18 mouse cellular contexts compared by ENCODE assay signal in genomic region chr16:78950359-78950758, GRCm38 (mm10). TPM values are rescaled to one million over a fixed set of nuclear protein-coding genes. Genes with fewer than 3 reads are reported as not detected.
DNase-seq lines count a peak whose midpoint lies in the region; ATAC-seq and TF ChIP-seq lines count a peak whose summit lies in the region.
"Had no signal": no experiment of that assay in that cellular context is flagged by ENCODE, and none has a peak within 500 bp of the region (broad histone marks: within the 10 kb centered on the region; RNA-seq: fewer than 3 reads in every experiment).

No protein-coding gene starts in this region.

- TF ChIP-seq EP300 in heart, adult 2 months (IDR thresholded peaks at IDR 0.05; ENCODE audit: insufficient read depth, low read depth, low read length), result no peak
- no peak for TF ChIP-seq EP300 in liver, postnatal 0 days (IDR thresholded peaks at IDR 0.05; ENCODE audit: low read depth)

- TF ChIP-seq CTCF in heart, adult 2 months (IDR thresholded peaks at IDR 0.05), result peak; percentile 53
- 0 out of 2 replicates have a peak, but pooled peaks have one; percentile 9 for TF ChIP-seq CTCF in liver, postnatal 0 days (IDR thresholded peaks at IDR 0.05; ENCODE audit: low read depth)
- TF ChIP-seq CTCF in cortical plate, adult 2 months (IDR thresholded peaks at IDR 0.05; ENCODE audit: extremely low read depth, insufficient read depth, low read length), result 0 out of 2 replicates have a peak, but pooled peaks have one; percentile 2

- H3K79me2 ChIP-seq in heart, adult 2 months (replicated peaks; ENCODE audit: control insufficient read depth, insufficient read depth, low read length), result no peaks in the 10 kb centered on the region

- H3K4me1 ChIP-seq in heart, adult 2 months (ENCODE audit: control insufficient read depth, insufficient read depth, low read length), result no peaks in the 10 kb centered on the region
- H3K4me1 ChIP-seq in heart, embryonic 12.5 days (replicated peaks), result no peaks in the 10 kb centered on the region
- H3K4me1 ChIP-seq in liver, postnatal 0 days (ENCODE audit: insufficient read depth), result no peaks in the 10 kb centered on the region
- H3K4me1 ChIP-seq in liver, embryonic 12.5 days, result no peaks in the 10 kb centered on the region
- no peaks in the 10 kb centered on the region for H3K4me1 ChIP-seq in cortical plate, adult 2 months (ENCODE audit: control insufficient read depth, insufficient read depth, low read length)
- no peaks in the 10 kb centered on the region for H3K4me1 ChIP-seq in limb, embryonic 10.5 days
- H3K4me1 ChIP-seq: heart, embryonic 10.5 days; hindbrain, embryonic 10.5 days; midbrain, embryonic 10.5 days had no signal

- TF ChIP-seq POLR2A in heart, adult 2 months (IDR thresholded peaks at IDR 0.05; ENCODE audit: insufficient read depth, low read depth, low read length), result no peak
- no peak for TF ChIP-seq POLR2A in cortical plate, adult 2 months (IDR thresholded peaks at IDR 0.05; ENCODE audit: extremely low read depth, insufficient read depth, low read length)

- no peak overlapping the region for H3K9ac ChIP-seq in heart, adult 2 months (ENCODE audit: low read depth, low read length)
- H3K9ac ChIP-seq in heart, embryonic 12.5 days, result no peak overlapping the region
- H3K9ac ChIP-seq in liver, postnatal 0 days (replicated peaks), result no peak overlapping the region
- no peak overlapping the region for H3K9ac ChIP-seq in liver, embryonic 12.5 days

- H3K27ac ChIP-seq in heart, adult 2 months, result no peak overlapping the region
- no peak overlapping the region for H3K27ac ChIP-seq in heart, embryonic 12.5 days (ENCODE audit: poor library complexity, severe bottlenecking)
- no peak overlapping the region for H3K27ac ChIP-seq in liver, postnatal 0 days (ENCODE audit: low read depth)
- no peak overlapping the region for H3K27ac ChIP-seq in liver, embryonic 12.5 days
- H3K27ac ChIP-seq in cortical plate, adult 2 months (ENCODE audit: insufficient read depth, low read length), result no peak overlapping the region
- H3K27ac ChIP-seq in limb, embryonic 10.5 days, result no peak overlapping the region
- H3K27ac ChIP-seq: heart, embryonic 10.5 days; hindbrain, embryonic 10.5 days; midbrain, embryonic 10.5 days had no signal

- DNase-seq in heart, adult 2 months, result no peak
- no peak for DNase-seq in liver, postnatal 0 days
- DNase-seq in Muller cell, postnatal 12 days (ENCODE audit: inconsistent ontology term), result peak; percentile 19
- DNase-seq in limb, embryonic 10.5 days (ENCODE audit: low spot score), result no peak
- DNase-seq: adrenal gland, postnatal 14 days; cerebellum, postnatal 25 days; gastrocnemius, postnatal 10 days; kidney, adult 18-20 months; lung, postnatal 14 days; thymus, postnatal 36 days had no signal

- H3K4me2 ChIP-seq in heart, embryonic 12.5 days, result no peak overlapping the region
- no peak overlapping the region for H3K4me2 ChIP-seq in liver, postnatal 0 days (ENCODE audit: low read depth, low read length)
- no peak overlapping the region for H3K4me2 ChIP-seq in liver, embryonic 12.5 days

- H3K9me3 ChIP-seq in heart, embryonic 12.5 days (replicated peaks), result no peaks in the 10 kb centered on the region
- no peaks in the 10 kb centered on the region for H3K9me3 ChIP-seq in liver, postnatal 0 days (ENCODE audit: low read length)
- no peaks in the 10 kb centered on the region for H3K9me3 ChIP-seq in liver, embryonic 12.5 days (replicated peaks)
- H3K9me3 ChIP-seq in limb, embryonic 10.5 days (replicated peaks), result no peaks in the 10 kb centered on the region
- H3K9me3 ChIP-seq: heart, embryonic 10.5 days; hindbrain, embryonic 10.5 days; midbrain, embryonic 10.5 days had no signal

- WGBS in heart, adult 2 months, result 61% methylated on average over 4 of the region's 4 CpGs
- WGBS in heart, embryonic 12.5 days, result 74% methylated on average over 4 of the region's 4 CpGs
- 77% methylated on average over 4 of the region's 4 CpGs for WGBS in liver, postnatal 0 days (ENCODE audit: insufficient replicate concordance)
- 64% methylated on average over 4 of the region's 4 CpGs for WGBS in liver, embryonic 12.5 days (ENCODE audit: insufficient replicate concordance)
- 87% methylated on average over 4 of the region's 4 CpGs for WGBS in limb, embryonic 10.5 days

- intact Hi-C loops in heart, adult 2 months (cut with DNase I), result loop anchor here (5.0 kb wide), 1 partner anchor 313 kb away; no protein-coding TSS in a partner anchor

- no peaks in the 10 kb centered on the region for H3K36me3 ChIP-seq in heart, adult 2 months (ENCODE audit: control insufficient read depth, insufficient read depth, low read length)
- H3K36me3 ChIP-seq in heart, embryonic 12.5 days, result no peaks in the 10 kb centered on the region
- no peaks in the 10 kb centered on the region for H3K36me3 ChIP-seq in liver, postnatal 0 days (replicated peaks; ENCODE audit: insufficient read depth, low read length)
- no peaks in the 10 kb centered on the region for H3K36me3 ChIP-seq in liver, embryonic 12.5 days
- H3K36me3 ChIP-seq in limb, embryonic 10.5 days, result no peaks in the 10 kb centered on the region
- H3K36me3 ChIP-seq: heart, embryonic 10.5 days; hindbrain, embryonic 10.5 days; midbrain, embryonic 10.5 days had no signal

- H3K4me3 ChIP-seq in heart, adult 2 months, result no peak overlapping the region
- H3K4me3 ChIP-seq in heart, embryonic 12.5 days, result no peak overlapping the region
- H3K4me3 ChIP-seq in liver, postnatal 0 days (ENCODE audit: low read depth, low read length), result no peak overlapping the region
- no peak overlapping the region for H3K4me3 ChIP-seq in liver, embryonic 12.5 days
- no peak overlapping the region for H3K4me3 ChIP-seq in cortical plate, adult 2 months (ENCODE audit: insufficient read depth, low read length)
- H3K4me3 ChIP-seq in limb, embryonic 10.5 days, result no peak overlapping the region
- H3K4me3 ChIP-seq: heart, embryonic 10.5 days; hindbrain, embryonic 10.5 days; midbrain, embryonic 10.5 days had no signal

- ATAC-seq in heart, embryonic 12.5 days (ENCODE audit: insufficient number of reproducible peaks, low FRiP score), result no peak
- no peak for ATAC-seq in liver, postnatal 0 days
- ATAC-seq in liver, embryonic 12.5 days, result no peak

- no peaks in the 10 kb centered on the region for H3K27me3 ChIP-seq in heart, adult 2 months (ENCODE audit: control insufficient read depth, insufficient read depth, low read length)
- no peaks in the 10 kb centered on the region for H3K27me3 ChIP-seq in heart, embryonic 12.5 days (replicated peaks)
- H3K27me3 ChIP-seq in liver, postnatal 0 days (ENCODE audit: insufficient read depth, low read length), result no peaks in the 10 kb centered on the region
- H3K27me3 ChIP-seq in liver, embryonic 12.5 days (replicated peaks), result no peaks in the 10 kb centered on the region
- no peaks in the 10 kb centered on the region for H3K27me3 ChIP-seq in limb, embryonic 10.5 days (ENCODE audit: low read depth, poor library complexity, severe bottlenecking)

RNA-seq across cellular contexts. Expression of gene Chodl, which starts 19.6 kb away (rescaled TPM):
- total RNA-seq in heart, adult 2 months (2021), result under 1 TPM in 1 of 2 experiments, not detected in 1; 0.16 TPM
- 0.12 and 0.18 TPM in 2 replicates for polyA plus RNA-seq in heart, adult 2 months (2012; rRNA removed)
- 0.33 TPM in 1 of 2 replicates, not detected in the other for polyA plus RNA-seq in heart, embryonic 12.5 days (2016; fragmentation: Nextera tagmentation; extraction: Ambion mirVana)
- 0.05 and 0.37 TPM in 2 replicates for polyA plus RNA-seq in liver, postnatal 0 days (2015; fragmentation: Nextera tagmentation; extraction: Ambion mirVana)
- polyA plus RNA-seq in liver, embryonic 12.5 days (2016; fragmentation: Nextera tagmentation; extraction: Ambion mirVana), result 0.18 and 0.44 TPM in 2 replicates
- 0.45 and 0.75 TPM in 2 replicates for polyA plus RNA-seq in cortical plate, adult 2 months (2012; rRNA removed)
- 0.35 TPM in 1 of 2 replicates, not detected in the other for polyA plus RNA-seq in limb, embryonic 10.5 days (2016; fragmentation: Nextera tagmentation; extraction: Ambion mirVana)
- total RNA-seq: liver, adult 2 months had no signal
- polyA plus RNA-seq: heart, embryonic 10.5 days; liver, adult 2 months; spleen, adult 2 months had no signal

Comparison
In these comparisons a context has a peak if more than half of its experiments do, and no peak if none do; other contexts are left out.
1. CTCF ChIP-seq: peak in every context shown above with its lines; median percentile 53 in heart, adult 2 months; 9 in liver, postnatal 0 days; 2 in cortical plate, adult 2 months.